Mouse (Mus musculus): ENCODE results near the gene Supt5. TPM values are rescaled to one million over a fixed set of nuclear protein-coding genes. Genes with fewer than 3 reads are reported as not detected.

The Supt5 gene
- polyA plus RNA-seq, 1 experiment from 2014 or later: 77.1 TPM

- Histone ChIP-seq H3K4me1 (ENCODE audit: control insufficient read depth, insufficient read depth, low read length) (peaks cover 32% of the 10 kb centered on the region), H3K27ac (ENCODE audit: low read length) (peak overlapping the region; percentile 97), H3K27me3 (replicated peaks; ENCODE audit: control insufficient read depth, insufficient read depth, low read length) (no peaks in the 10 kb centered on the region), H3K9ac (ENCODE audit: low read depth, low read length) (peak overlapping the region; percentile 60), H3K4me3 (ENCODE audit: low read length) (peak overlapping the region; percentile 84), H3K9me3 (ENCODE audit: control insufficient read depth, low read length) (no peaks in the 10 kb centered on the region), H3K4me2 (ENCODE audit: low read depth, low read length) (peak overlapping the region; percentile 62), H3K36me3 (ENCODE audit: control insufficient read depth, insufficient read depth, low read length) (no peaks in the 10 kb centered on the region)
- peak; percentile 25 for ATAC-seq
- WGBS: 3% methylated on average over 30 of the region's 30 CpGs
These were observed 37.6 kb upstream of the Supt5 start for GRCm38 (mm10) chr7:28376011-28376771.

GRCm38 (mm10) chr7:28375176-28375921, 36.8 kb upstream of the Supt5 start:
- no peaks in the 10 kb centered on the region for H3K9me3 ChIP-seq (ENCODE audit: control insufficient read depth, low read length)
- peaks cover 33% of the 10 kb centered on the region for H3K4me1 ChIP-seq (ENCODE audit: control insufficient read depth, insufficient read depth, low read length)
- peak overlapping the region; percentile 84 for H3K4me3 ChIP-seq (ENCODE audit: low read length)
- H3K9ac ChIP-seq (ENCODE audit: low read depth, low read length): peak overlapping the region; percentile 74
- 1% methylated on average over 30 of the region's 36 CpGs for WGBS
- H3K27ac ChIP-seq (ENCODE audit: low read length): peak overlapping the region; percentile 97
- peak overlapping the region; percentile 62 for H3K4me2 ChIP-seq (ENCODE audit: low read depth, low read length)
- H3K36me3 ChIP-seq (ENCODE audit: control insufficient read depth, insufficient read depth, low read length): no peaks in the 10 kb centered on the region
- H3K27me3 ChIP-seq (replicated peaks; ENCODE audit: control insufficient read depth, insufficient read depth, low read length): no peaks in the 10 kb centered on the region
- peak; percentile 45 for ATAC-seq

GRCm38 (mm10) chr7:28374647-28375046, 36.1 kb upstream of the Supt5 start:
- Histone ChIP-seq H3K27ac (ENCODE audit: low read length) (peak overlapping the region; percentile 97), H3K4me3 (ENCODE audit: low read length) (peak overlapping the region; percentile 84; the same call in 1 of the 2 replicates), H3K9me3 (ENCODE audit: control insufficient read depth, low read length) (no peaks in the 10 kb centered on the region), H3K4me1 (ENCODE audit: control insufficient read depth, insufficient read depth, low read length) (peaks cover 36% of the 10 kb centered on the region), H3K27me3 (replicated peaks; ENCODE audit: control insufficient read depth, insufficient read depth, low read length) (no peaks in the 10 kb centered on the region), H3K36me3 (ENCODE audit: control insufficient read depth, insufficient read depth, low read length) (no peaks in the 10 kb centered on the region), H3K9ac (ENCODE audit: low read depth, low read length) (peak overlapping the region; percentile 74), H3K4me2 (ENCODE audit: low read depth, low read length) (peak overlapping the region; percentile 62)
- ATAC-seq: no peak
- WGBS: 62% methylated on average over 10 of the region's 10 CpGs

GRCm38 (mm10) chr7:28373891-28374495, 35.4 kb upstream of the Supt5 start:
- H3K27ac ChIP-seq (ENCODE audit: low read length): peak overlapping the region; percentile 97
- WGBS: 65% methylated on average over 7 of the region's 7 CpGs
- no peaks in the 10 kb centered on the region for H3K36me3 ChIP-seq (ENCODE audit: control insufficient read depth, insufficient read depth, low read length)
- H3K9ac ChIP-seq (ENCODE audit: low read depth, low read length): peak overlapping the region; percentile 49
- no peak for ATAC-seq
- peaks cover 35% of the 10 kb centered on the region for H3K4me1 ChIP-seq (ENCODE audit: control insufficient read depth, insufficient read depth, low read length)
- H3K9me3 ChIP-seq (ENCODE audit: control insufficient read depth, low read length): no peaks in the 10 kb centered on the region
- no peak overlapping the region; the same call in 1 of the 2 replicates for H3K4me2 ChIP-seq (ENCODE audit: low read depth, low read length)
- H3K4me3 ChIP-seq (ENCODE audit: low read length): no peak overlapping the region
- no peaks in the 10 kb centered on the region for H3K27me3 ChIP-seq (replicated peaks; ENCODE audit: control insufficient read depth, insufficient read depth, low read length)

GRCm38 (mm10) chr7:28373131-28373581, 34.6 kb upstream of the Supt5 start:
- peak overlapping the region; percentile 51 for H3K4me2 ChIP-seq (ENCODE audit: low read depth, low read length)
- H3K27me3 ChIP-seq (replicated peaks; ENCODE audit: control insufficient read depth, insufficient read depth, low read length): no peaks in the 10 kb centered on the region
- H3K36me3 ChIP-seq (ENCODE audit: control insufficient read depth, insufficient read depth, low read length): no peaks in the 10 kb centered on the region
- peak; percentile 0 for ATAC-seq
- H3K9ac ChIP-seq (ENCODE audit: low read depth, low read length): peak overlapping the region; percentile 60
- H3K4me1 ChIP-seq (ENCODE audit: control insufficient read depth, insufficient read depth, low read length): peaks cover 34% of the 10 kb centered on the region
- H3K9me3 ChIP-seq (ENCODE audit: control insufficient read depth, low read length): no peaks in the 10 kb centered on the region
- WGBS: under 1% methylated on average over 9 of the region's 9 CpGs
- H3K27ac ChIP-seq (ENCODE audit: low read length): peak overlapping the region; percentile 87
- H3K4me3 ChIP-seq (ENCODE audit: low read length): peak overlapping the region; percentile 83

GRCm38 (mm10) chr7:28372251-28373108, 33.9 kb upstream of the Supt5 start, which contains the start of gene Plekhg2:
Plekhg2 (minus strand) TSS chr7:28372599.
- H3K9ac ChIP-seq (ENCODE audit: low read depth, low read length): peak within 1 kb of the TSS; percentile 95
- peaks cover 30% of the 10 kb centered on the region for H3K4me1 ChIP-seq (ENCODE audit: control insufficient read depth, insufficient read depth, low read length)
- peaks cover 5% of the 10 kb centered on the region for H3K36me3 ChIP-seq (ENCODE audit: control insufficient read depth, insufficient read depth, low read length)
- H3K4me3 ChIP-seq (ENCODE audit: low read length): peak within 1 kb of the TSS; percentile 83
- peak within 1 kb of the TSS; percentile 88 for H3K4me2 ChIP-seq (ENCODE audit: low read depth, low read length)
- no peaks in the 10 kb centered on the region for H3K27me3 ChIP-seq (replicated peaks; ENCODE audit: control insufficient read depth, insufficient read depth, low read length)
- under 1% methylated on average over 66 of the region's 66 CpGs for WGBS
- peak; percentile 83 for ATAC-seq
- no peaks in the 10 kb centered on the region for H3K9me3 ChIP-seq (ENCODE audit: control insufficient read depth, low read length)
- H3K27ac ChIP-seq (ENCODE audit: low read length): peak within 1 kb of the TSS; percentile 95

GRCm38 (mm10) chr7:28371514-28371989, 33.0 kb upstream of the Supt5 start:
- peak overlapping the region; percentile 88 for H3K4me2 ChIP-seq (ENCODE audit: low read depth, low read length)
- no peak for ATAC-seq

GRCm38 (mm10) chr7:28370977-28371513, 32.5 kb upstream of the Supt5 start:
- WGBS: 2% methylated on average over 11 of the region's 11 CpGs
- Histone ChIP-seq H3K36me3 (ENCODE audit: control insufficient read depth, insufficient read depth, low read length) (peaks cover 7% of the 10 kb centered on the region), H3K4me3 (ENCODE audit: low read length) (peak overlapping the region; percentile 83), H3K9ac (ENCODE audit: low read depth, low read length) (peak overlapping the region; percentile 95), H3K4me2 (ENCODE audit: low read depth, low read length) (peak overlapping the region; percentile 88), H3K27ac (ENCODE audit: low read length) (peak overlapping the region; percentile 95), H3K9me3 (ENCODE audit: control insufficient read depth, low read length) (no peaks in the 10 kb centered on the region), H3K27me3 (replicated peaks; ENCODE audit: control insufficient read depth, insufficient read depth, low read length) (no peaks in the 10 kb centered on the region), H3K4me1 (ENCODE audit: control insufficient read depth, insufficient read depth, low read length) (peaks cover 28% of the 10 kb centered on the region)
- ATAC-seq: no peak

More at GRCm38 (mm10) chr7:28371514-28371989, 33.0 kb upstream of the Supt5 start:
- Histone ChIP-seq H3K36me3 (ENCODE audit: control insufficient read depth, insufficient read depth, low read length) (peaks cover 7% of the 10 kb centered on the region), H3K4me1 (ENCODE audit: control insufficient read depth, insufficient read depth, low read length) (peaks cover 28% of the 10 kb centered on the region), H3K27ac (ENCODE audit: low read length) (peak overlapping the region; percentile 95), H3K27me3 (replicated peaks; ENCODE audit: control insufficient read depth, insufficient read depth, low read length) (no peaks in the 10 kb centered on the region), H3K9ac (ENCODE audit: low read depth, low read length) (peak overlapping the region; percentile 95), H3K9me3 (ENCODE audit: control insufficient read depth, low read length) (no peaks in the 10 kb centered on the region), H3K4me3 (ENCODE audit: low read length) (peak overlapping the region; percentile 83)
- WGBS: 0% methylated on average over 39 of the region's 43 CpGs
